Mouse (Mus musculus) forebrain, embryonic 15.5 days (tissue): ENCODE results near the gene R3hdm1. TPM values are rescaled to one million over a fixed set of nuclear protein-coding genes. Genes with fewer than 3 reads are reported as not detected.
"Not testable (repeated sequence)": the region's sequence is repeated elsewhere in the genome, so short reads cannot be mapped to it uniquely, and the experiment has no call there.

Experiments
- ATAC-seq: fragments of 200-750 bp; cut with Nextera tagmentation; replicated peaks from 2 replicates; pipeline ENCODE4 v1.8.0; 2017; ENCODE audit warnings: mild to moderate bottlenecking, moderate TSS enrichment, moderate library complexity
- H3K27ac ChIP-seq: fragments of 300-500 bp; sonication (generic); replicated peaks from 2 replicates; pipeline ENCODE4 v1.5.1; 2015; ENCODE audit warnings: mild to moderate bottlenecking, inconsistent platforms
- H3K27me3 ChIP-seq: fragments of 300-500 bp; sonication (generic); 2 replicates; pipeline ENCODE4 v1.6.1; 2015; ENCODE audit warnings: inconsistent platforms
- H3K36me3 ChIP-seq: fragments of 300-500 bp; sonication (generic); 2 replicates; pipeline ENCODE4 v1.6.1; 2015; ENCODE audit warnings: mild to moderate bottlenecking, inconsistent platforms
- H3K4me1 ChIP-seq: fragments of 300-500 bp; sonication (generic); 2 replicates; pipeline ENCODE4 v1.6.1; 2015; ENCODE audit warnings: inconsistent platforms
- H3K4me2 ChIP-seq: fragments of 300-500 bp; sonication (generic); replicated peaks from 2 replicates; pipeline ENCODE4 v1.6.1; 2015; ENCODE audit warnings: mild to moderate bottlenecking, inconsistent platforms
- H3K4me3 ChIP-seq: fragments of 300-500 bp; sonication (generic); 2 replicates; pipeline ENCODE4 v1.5.1; 2015; ENCODE audit warnings: mild to moderate bottlenecking, inconsistent platforms
- H3K9ac ChIP-seq: fragments of 300-500 bp; sonication (generic); replicated peaks from 2 replicates; pipeline ENCODE4 v1.6.1; 2015; ENCODE audit warnings: mild to moderate bottlenecking, inconsistent platforms
- H3K9me3 ChIP-seq: fragments of 300-500 bp; sonication (generic); 2 replicates; pipeline ENCODE4 v1.6.1; 2016; ENCODE audit warnings: inconsistent platforms
- WGBS: fragments of 180-500 bp; shearing (Covaris S2); methylation state at CpG from one replicate; pipeline ENCODE4 v1.1.7; 2015; ENCODE audit warnings: mixed read lengths; 5-methylcytosine and 5-hydroxymethylcytosine counted together
- polyA plus RNA-seq: library from polyadenylated mRNA; unstranded; fragments of >200 nt; fragmentation: Nextera tagmentation; extraction: Ambion mirVana; gene quantifications from 2 replicates; pipeline ENCODE4 v1.2.1, GENCODE M21; 2015

Gene R3hdm1
- polyA plus RNA-seq, 1 experiment from 2014 or later, result 99.4 TPM

DNA sequence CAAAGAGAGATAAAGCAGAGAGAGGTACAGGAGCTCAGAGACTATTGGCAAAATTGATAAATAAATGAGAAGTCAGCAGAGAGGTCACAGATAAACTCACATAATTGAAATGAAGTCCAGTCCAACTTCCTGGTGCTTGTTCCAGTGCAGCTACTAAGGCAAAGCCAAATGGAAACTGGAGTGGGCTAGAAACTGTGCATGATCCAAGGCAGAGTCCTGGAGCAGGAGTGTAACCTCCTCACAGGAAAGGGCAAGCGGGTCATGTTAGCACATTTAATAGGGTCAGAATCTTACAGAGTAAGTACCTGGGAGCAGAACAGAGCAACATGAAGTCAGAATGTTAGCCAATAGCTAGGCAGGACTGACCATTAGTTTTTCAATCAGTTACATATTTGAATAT, 24.5 kb upstream of the R3hdm1 start:
- no peaks in the 10 kb centered on the region for H3K4me1 ChIP-seq
- no peak overlapping the region for H3K4me3 ChIP-seq
- no peaks in the 10 kb centered on the region for H3K36me3 ChIP-seq
- no peak for ATAC-seq
- no peaks in the 10 kb centered on the region for H3K9me3 ChIP-seq
- no peaks in the 10 kb centered on the region for H3K27me3 ChIP-seq
- H3K9ac ChIP-seq, result no peak overlapping the region
- 100% methylated on average over 1 of the region's 1 CpGs for WGBS
- H3K27ac ChIP-seq, result no peak overlapping the region
- no peak overlapping the region for H3K4me2 ChIP-seq

GRCm38 (mm10) chr1:128080936-128081696, 22.0 kb upstream of the R3hdm1 start:
- H3K4me1 ChIP-seq, result no peaks in the 10 kb centered on the region
- H3K4me3 ChIP-seq, result no peak overlapping the region
- WGBS, result 65% methylated on average over 5 of the region's 5 CpGs
- no peak overlapping the region for H3K4me2 ChIP-seq
- H3K9me3 ChIP-seq, result no peaks in the 10 kb centered on the region
- H3K27ac ChIP-seq, result no peak overlapping the region
- ATAC-seq, result no peak
- no peaks in the 10 kb centered on the region for H3K27me3 ChIP-seq
- H3K36me3 ChIP-seq, result no peaks in the 10 kb centered on the region
- no peak overlapping the region for H3K9ac ChIP-seq

DNA sequence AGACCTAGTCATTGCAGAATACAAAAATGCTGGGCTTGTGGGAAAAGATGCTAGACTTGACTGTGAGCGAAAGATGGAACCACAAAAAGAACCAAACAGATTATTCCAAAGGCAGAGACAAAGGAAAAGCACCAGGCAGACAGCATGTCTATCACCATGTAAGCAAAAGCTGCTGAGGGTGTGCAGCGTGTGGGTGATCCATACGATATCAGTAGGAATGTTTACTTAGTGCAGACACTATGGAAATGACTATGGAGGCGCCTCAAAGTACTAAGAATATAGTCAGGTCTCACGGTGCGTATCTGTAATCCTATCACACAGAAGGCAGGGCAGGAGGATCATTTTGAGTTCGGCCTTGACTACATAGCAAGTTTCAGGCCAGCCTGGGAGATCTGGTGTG, 21.2 kb upstream of the R3hdm1 start:
- Histone ChIP-seq H3K9me3 (no peaks in the 10 kb centered on the region), H3K9ac (no peak overlapping the region), H3K36me3 (no peaks in the 10 kb centered on the region), H3K27me3 (no peaks in the 10 kb centered on the region), H3K27ac (no peak overlapping the region), H3K4me3 (no peak overlapping the region), H3K4me1 (no peaks in the 10 kb centered on the region), H3K4me2 (no peak overlapping the region)
- no peak for ATAC-seq
- 89% methylated on average over 7 of the region's 7 CpGs for WGBS

- no peak overlapping the region for H3K9ac ChIP-seq
- no peaks in the 10 kb centered on the region for H3K4me1 ChIP-seq
- peak; percentile 51 for ATAC-seq
- no peak overlapping the region for H3K27ac ChIP-seq
- WGBS, result 64% methylated on average over 7 of the region's 7 CpGs
- no peaks in the 10 kb centered on the region for H3K27me3 ChIP-seq
- H3K4me3 ChIP-seq, result no peak overlapping the region
- H3K36me3 ChIP-seq, result no peaks in the 10 kb centered on the region
- H3K9me3 ChIP-seq, result no peaks in the 10 kb centered on the region
- no peak overlapping the region for H3K4me2 ChIP-seq
Observed at GRCm38 (mm10) chr1:128082800-128083199, 20.3 kb upstream of the R3hdm1 start.

DNA sequence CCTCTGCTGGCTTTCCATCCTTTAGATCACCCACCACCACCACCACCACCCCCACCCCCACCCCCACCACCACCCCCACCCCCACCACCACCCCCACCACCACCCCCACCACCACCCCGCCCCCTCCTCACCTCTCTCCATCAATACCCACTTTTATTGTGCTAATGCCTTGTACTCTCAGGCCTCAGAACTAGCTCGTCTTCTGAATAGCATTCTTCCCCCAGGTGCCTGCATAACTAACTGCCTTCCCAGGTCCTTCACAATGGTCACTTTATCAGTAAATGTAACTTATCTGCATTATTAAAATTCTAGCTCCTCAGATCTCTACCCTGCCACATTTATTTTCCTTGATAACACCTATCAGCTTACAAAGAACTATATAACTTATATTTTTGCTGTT, 8.4 kb upstream of the R3hdm1 start:
- H3K4me1 ChIP-seq, result no peaks in the 10 kb centered on the region
- no peaks in the 10 kb centered on the region for H3K9me3 ChIP-seq
- 52% methylated on average over 2 of the region's 2 CpGs for WGBS
- no peak overlapping the region for H3K4me2 ChIP-seq
- no peak overlapping the region for H3K27ac ChIP-seq
- H3K9ac ChIP-seq, result no peak overlapping the region
- no peak for ATAC-seq
- H3K36me3 ChIP-seq, result no peaks in the 10 kb centered on the region
- no peak overlapping the region for H3K4me3 ChIP-seq
- H3K27me3 ChIP-seq, result no peaks in the 10 kb centered on the region

- no peak overlapping the region for H3K4me2 ChIP-seq
- ATAC-seq, result no peak
- no peaks in the 10 kb centered on the region for H3K9me3 ChIP-seq
- no peaks in the 10 kb centered on the region for H3K4me1 ChIP-seq
- H3K4me3 ChIP-seq, result no peak overlapping the region
- H3K27ac ChIP-seq, result no peak overlapping the region
- 93% methylated on average over 1 of the region's 1 CpGs for WGBS
- H3K9ac ChIP-seq, result no peak overlapping the region
- no peaks in the 10 kb centered on the region for H3K27me3 ChIP-seq
- H3K36me3 ChIP-seq, result no peaks in the 10 kb centered on the region
Observed at GRCm38 (mm10) chr1:128098309-128098708, 4.8 kb upstream of the R3hdm1 start.

GRCm38 (mm10) chr1:128102251-128102640, 855 bp upstream of the R3hdm1 start:
- peaks cover 25% of the 10 kb centered on the region for H3K4me1 ChIP-seq
- H3K9me3 ChIP-seq, result no peaks in the 10 kb centered on the region
- H3K36me3 ChIP-seq, result no peaks in the 10 kb centered on the region
- peak overlapping the region; percentile 57 for H3K9ac ChIP-seq
- peak overlapping the region; percentile 67 for H3K4me3 ChIP-seq
- ATAC-seq, result peak; percentile 21
- H3K4me2 ChIP-seq, result peak overlapping the region; percentile 59
- 0% methylated on average over 15 of the region's 15 CpGs for WGBS
- H3K27me3 ChIP-seq, result no peaks in the 10 kb centered on the region
- H3K27ac ChIP-seq, result peak overlapping the region; percentile 96

- peak overlapping the region; percentile 71 for H3K9ac ChIP-seq
- peak overlapping the region; percentile 67 for H3K4me3 ChIP-seq
- peaks cover 25% of the 10 kb centered on the region for H3K4me1 ChIP-seq
- H3K27ac ChIP-seq, result peak overlapping the region; percentile 96
- H3K4me2 ChIP-seq, result peak overlapping the region; percentile 69
- under 1% methylated on average over 47 of the region's 47 CpGs for WGBS
- H3K9me3 ChIP-seq, result no peaks in the 10 kb centered on the region
- no peaks in the 10 kb centered on the region for H3K36me3 ChIP-seq
- ATAC-seq, result peak; percentile 73
- no peaks in the 10 kb centered on the region for H3K27me3 ChIP-seq
Observed at GRCm38 (mm10) chr1:128103520-128104088, 503 bp downstream of the R3hdm1 start.

DNA sequence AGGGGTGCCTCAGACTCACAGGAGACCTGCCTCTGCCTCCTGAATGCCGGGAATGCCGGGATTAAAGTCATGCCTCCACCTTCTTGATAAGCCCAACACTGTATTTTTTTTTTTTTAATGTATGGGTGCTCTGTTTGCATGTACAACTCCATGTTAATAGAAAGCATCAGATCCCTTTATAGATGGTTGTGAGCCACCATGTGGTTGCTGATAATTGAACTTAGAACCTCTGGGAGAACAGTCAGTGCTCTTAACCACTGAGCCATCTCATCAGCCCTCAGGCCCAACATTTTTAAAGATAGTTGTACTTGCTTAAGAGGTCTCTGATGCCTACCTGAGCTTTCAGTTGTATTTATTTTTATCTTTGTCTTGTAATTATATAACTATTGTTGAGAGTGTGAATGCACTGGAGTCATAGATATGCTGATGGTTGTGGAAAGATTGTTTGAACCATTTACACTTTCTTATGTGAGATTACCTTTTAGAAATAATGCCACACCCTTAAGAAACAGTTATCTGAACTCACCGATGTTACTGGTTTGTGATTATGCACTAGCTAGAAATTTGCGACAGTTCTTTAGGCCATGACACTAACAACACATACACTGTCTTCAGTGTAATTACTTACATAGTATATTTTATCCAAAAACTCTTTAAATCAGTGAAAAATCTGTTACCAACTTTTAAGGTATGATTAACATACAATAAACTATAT, 18.0 kb downstream of the R3hdm1 start:
- Histone ChIP-seq H3K4me2 (no peak overlapping the region), H3K9me3 (no peaks in the 10 kb centered on the region), H3K27ac (no peak overlapping the region), H3K9ac (no peak overlapping the region), H3K4me1 (no peaks in the 10 kb centered on the region), H3K4me3 (no peak overlapping the region), H3K36me3 (no peaks in the 10 kb centered on the region), H3K27me3 (no peaks in the 10 kb centered on the region)
- no peak for ATAC-seq
- 97% methylated on average over 4 of the region's 4 CpGs for WGBS

DNA sequence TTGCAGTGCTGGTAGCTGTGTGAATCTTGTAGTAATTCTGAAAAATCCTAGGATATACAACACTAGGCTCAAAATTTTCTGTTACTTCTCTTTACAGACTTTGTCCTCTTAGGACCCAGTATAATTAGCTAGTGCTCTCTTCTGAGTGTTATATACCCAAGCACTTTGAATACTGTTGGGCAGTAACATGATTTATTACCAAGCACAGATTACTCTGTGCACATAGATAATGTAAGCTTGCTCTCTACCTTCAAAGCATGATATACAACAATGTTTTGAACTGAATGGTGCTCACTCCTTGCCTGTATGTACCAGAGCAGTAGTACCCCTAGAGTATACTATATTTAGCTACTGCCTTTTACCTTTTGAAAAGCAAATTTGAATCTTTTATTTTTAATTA, 33.1 kb downstream of the R3hdm1 start:
- H3K9me3 ChIP-seq, H3K36me3 ChIP-seq, H3K4me3 ChIP-seq, H3K4me1 ChIP-seq, H3K4me2 ChIP-seq, H3K27ac ChIP-seq, ATAC-seq, H3K9ac ChIP-seq, H3K27me3 ChIP-seq: not testable (repeated sequence)

DNA sequence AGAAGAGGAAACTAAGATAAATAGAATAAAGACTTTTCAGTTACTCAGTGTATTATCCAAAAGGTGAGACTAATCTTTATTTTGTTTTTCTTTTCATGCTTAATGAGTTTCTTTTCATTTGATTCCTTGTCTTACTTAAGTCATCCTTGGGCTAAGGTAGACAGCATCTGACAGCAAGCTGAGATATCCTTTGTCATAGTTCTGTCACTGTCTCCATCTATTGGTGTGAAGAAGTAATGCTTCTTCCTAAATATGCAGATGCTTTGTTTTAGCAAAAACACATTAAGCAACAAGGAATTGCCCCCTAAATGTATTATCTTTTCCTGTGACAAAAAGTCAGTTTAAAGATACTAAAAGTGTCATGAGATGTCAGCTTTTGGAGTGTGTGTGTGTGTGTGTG, 37.9 kb downstream of the R3hdm1 start:
- H3K9me3 ChIP-seq, result no peaks in the 10 kb centered on the region
- ATAC-seq, result no peak; the same call in 1 of the 2 replicates
- no peak overlapping the region for H3K9ac ChIP-seq
- no peaks in the 10 kb centered on the region for H3K27me3 ChIP-seq
- H3K36me3 ChIP-seq, result no peaks in the 10 kb centered on the region
- no peak overlapping the region for H3K27ac ChIP-seq
- H3K4me2 ChIP-seq, result no peak overlapping the region
- peaks cover 6% of the 10 kb centered on the region; the same call in 1 of the 2 replicates for H3K4me1 ChIP-seq
- H3K4me3 ChIP-seq, result no peak overlapping the region

GRCm38 (mm10) chr1:128141737-128142136, 38.6 kb downstream of the R3hdm1 start:
- ATAC-seq, result no peak
- Histone ChIP-seq H3K36me3 (no peaks in the 10 kb centered on the region), H3K27me3 (no peaks in the 10 kb centered on the region), H3K9me3 (no peaks in the 10 kb centered on the region), H3K4me1 (peaks cover 6% of the 10 kb centered on the region; the same call in 1 of the 2 replicates), H3K27ac (no peak overlapping the region), H3K4me3 (no peak overlapping the region), H3K4me2 (no peak overlapping the region), H3K9ac (no peak overlapping the region)
